Mouse (Mus musculus) ES-Bruce4 (cell line): ENCODE results near the gene Snx6.

Experiments used
- CTCF ChIP-seq: IDR thresholded peaks from one replicate; pipeline ENCODE4 v1.8.1; 2011; ENCODE audit warnings: low read depth, low read length
- EP300 ChIP-seq: IDR thresholded peaks from 2 replicates; pipeline ENCODE4 v1.6.1; 2011; ENCODE audit warnings: low read depth, low read length; ENCODE audit not compliant: insufficient read depth
- POLR2A ChIP-seq: IDR thresholded peaks from one replicate; pipeline ENCODE4 v1.8.1; 2011; ENCODE audit warnings: low read length; ENCODE audit not compliant: insufficient read depth

DNA sequence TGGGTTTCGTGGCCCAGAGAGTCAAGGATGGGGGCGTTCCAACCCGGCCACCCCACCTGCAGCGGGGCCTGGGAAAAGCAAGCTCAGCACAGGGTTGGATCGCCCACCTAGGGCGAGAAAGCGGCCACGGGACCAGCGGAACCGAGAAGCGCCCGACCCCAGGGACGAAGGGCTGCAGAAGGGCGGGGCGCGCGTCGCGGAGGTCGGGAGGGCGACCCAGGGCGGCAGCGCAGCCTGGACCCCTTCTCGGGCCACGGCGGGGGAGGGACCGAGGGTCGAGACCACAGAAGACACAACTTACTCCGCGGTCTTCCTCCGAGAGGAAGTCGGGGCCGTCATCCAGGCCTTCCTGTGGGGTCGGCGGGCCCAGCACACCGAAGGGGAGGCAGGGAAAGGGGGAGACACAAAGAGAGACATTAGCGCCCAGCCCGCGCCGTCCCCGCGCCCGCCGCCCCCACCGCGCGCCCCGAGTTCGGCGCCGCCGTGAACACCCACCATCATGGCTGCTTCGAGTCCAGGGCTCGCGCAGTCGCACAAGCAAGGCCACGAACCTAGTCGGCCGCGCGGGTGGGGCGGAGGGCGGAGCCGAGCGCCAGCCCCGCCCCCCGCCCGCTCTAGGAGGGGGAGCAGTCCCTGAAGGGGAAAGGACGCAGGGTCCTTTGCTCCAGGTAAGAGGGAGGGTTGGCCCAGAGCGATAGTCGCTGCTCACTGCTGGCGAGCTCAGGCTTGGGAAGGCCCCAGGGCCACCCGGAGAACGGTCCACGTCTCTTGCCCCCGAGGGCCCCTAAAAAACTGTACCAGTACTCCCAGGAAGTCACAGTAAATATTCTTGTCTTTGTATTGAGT, at the start of gene Snx6:
- TF ChIP-seq EP300 (no peak), CTCF (no peak), POLR2A (no peak)
